Mouse (Mus musculus): ENCODE data around the gene Hyou1.
"Not testable (repeated sequence)": the region's sequence is repeated elsewhere in the genome, so short reads cannot be mapped to it uniquely, and the experiment has no call there.

Gene Hyou1

GRCm38 (mm10) chr9:44399114-44399794 lies 20.0 kb downstream of the Hyou1 start:
- intact Hi-C loops (cut with DNase I), result no loop called here

GRCm38 (mm10) chr9:44399795-44400114 lies 20.5 kb downstream of the Hyou1 start:
- intact Hi-C loops (cut with DNase I), result no loop called here

- intact Hi-C loops (cut with DNase I), result no loop called here
These were observed 21.8 kb downstream of the Hyou1 start for GRCm38 (mm10) chr9:44401081-44401480.

- intact Hi-C loops (cut with DNase I), result no loop called here
These were observed 25.7 kb downstream of the Hyou1 start for GRCm38 (mm10) chr9:44405011-44405410.

GRCm38 (mm10) chr9:44406906-44407751 lies 27.8 kb downstream of the Hyou1 start, which contains the start of the genes Rps25 and Trappc4:
Rps25 (plus strand) TSS chr9:44407139.
Trappc4 (minus strand) TSS chr9:44407600.
- intact Hi-C loops (cut with DNase I), result no loop called here

GRCm38 (mm10) chr9:44407752-44408097 lies 28.4 kb downstream of the Hyou1 start:
- intact Hi-C loops (cut with DNase I), result no loop called here

- intact Hi-C loops (cut with DNase I), result not testable (repeated sequence)
These were observed 29.4 kb downstream of the Hyou1 start for GRCm38 (mm10) chr9:44408693-44409092.

GRCm38 (mm10) chr9:44410647-44411336 lies 31.5 kb downstream of the Hyou1 start:
- intact Hi-C loops (cut with DNase I), result no loop called here

- intact Hi-C loops (cut with DNase I), result no loop called here
These were observed 32.4 kb downstream of the Hyou1 start for GRCm38 (mm10) chr9:44411601-44412130.

- intact Hi-C loops (cut with DNase I), result no loop called here
These were observed 33.0 kb downstream of the Hyou1 start for GRCm38 (mm10) chr9:44412306-44412705.

- intact Hi-C loops (cut with DNase I), result no loop called here
These were observed 33.5 kb downstream of the Hyou1 start for GRCm38 (mm10) chr9:44412781-44413180.

GRCm38 (mm10) chr9:44417156-44417891 lies 38.0 kb downstream of the Hyou1 start:
- intact Hi-C loops (cut with DNase I), result no loop called here

- intact Hi-C loops (cut with DNase I), result no loop called here
These were observed 38.6 kb downstream of the Hyou1 start for GRCm38 (mm10) chr9:44417892-44418363.

- intact Hi-C loops (cut with DNase I), result no loop called here
These were observed 39.5 kb downstream of the Hyou1 start, which contains the start of gene Ccdc84 for GRCm38 (mm10) chr9:44418519-44419385. Ccdc84 (minus strand) TSS chr9:44418569.

- intact Hi-C loops (cut with DNase I), result not testable (repeated sequence)
These were observed 40.4 kb downstream of the Hyou1 start for GRCm38 (mm10) chr9:44419730-44420129.

GRCm38 (mm10) chr9:44420280-44420898 lies 41.1 kb downstream of the Hyou1 start:
- intact Hi-C loops (cut with DNase I), result no loop called here

GRCm38 (mm10) chr9:44423576-44423975 lies 44.3 kb downstream of the Hyou1 start:
- intact Hi-C loops (cut with DNase I), result no loop called here

- intact Hi-C loops (cut with DNase I), result no loop called here
These were observed 53.4 kb downstream of the Hyou1 start for GRCm38 (mm10) chr9:44432577-44433185.

- intact Hi-C loops (cut with DNase I), result no loop called here
These were observed 56.5 kb downstream of the Hyou1 start for GRCm38 (mm10) chr9:44435747-44436146.
